Mouse (Mus musculus) E14TG2a.4 (cell line): ENCODE measurements around the gene Sertad2.

Experiments
- CTCF ChIP-seq: conservative IDR thresholded peaks from 2 replicates; pipeline ENCODE4 v1.5.1; 2014; ENCODE audit warnings: low read length
- NANOG ChIP-seq: IDR thresholded peaks from 2 replicates; pipeline ENCODE4 v1.6.1; 2014; ENCODE audit warnings: borderline replicate concordance, low read length, mixed read lengths

DNA sequence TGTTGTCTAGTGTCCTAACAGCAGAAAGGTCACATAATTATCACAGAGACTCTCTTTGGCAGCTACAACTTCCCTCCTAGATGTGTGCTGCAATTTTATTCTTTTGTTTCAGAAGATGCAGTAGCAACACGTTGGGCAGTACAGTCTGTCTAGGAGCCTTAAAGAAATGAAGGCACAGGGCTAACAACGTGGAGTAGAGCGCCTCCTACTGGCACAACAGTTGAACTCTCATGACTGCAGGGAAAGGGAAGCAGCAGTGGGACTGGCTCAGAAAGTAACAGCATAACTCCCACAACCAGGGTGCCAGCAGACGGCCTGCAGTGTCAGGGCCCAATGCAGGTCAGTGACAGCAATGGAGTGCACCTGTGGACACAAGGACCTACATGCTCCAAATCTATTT is 147.9 kb downstream of the Sertad2 start:
- TF ChIP-seq CTCF, result peak; percentile 94
- TF ChIP-seq NANOG, result no peak
